Mouse (Mus musculus): ENCODE data around the gene Nol10. TPM values are rescaled to one million over a fixed set of nuclear protein-coding genes. Genes with fewer than 3 reads are reported as not detected.

Nol10 gene
- polyA plus RNA-seq, 1 experiment: 25.5 TPM

DNA sequence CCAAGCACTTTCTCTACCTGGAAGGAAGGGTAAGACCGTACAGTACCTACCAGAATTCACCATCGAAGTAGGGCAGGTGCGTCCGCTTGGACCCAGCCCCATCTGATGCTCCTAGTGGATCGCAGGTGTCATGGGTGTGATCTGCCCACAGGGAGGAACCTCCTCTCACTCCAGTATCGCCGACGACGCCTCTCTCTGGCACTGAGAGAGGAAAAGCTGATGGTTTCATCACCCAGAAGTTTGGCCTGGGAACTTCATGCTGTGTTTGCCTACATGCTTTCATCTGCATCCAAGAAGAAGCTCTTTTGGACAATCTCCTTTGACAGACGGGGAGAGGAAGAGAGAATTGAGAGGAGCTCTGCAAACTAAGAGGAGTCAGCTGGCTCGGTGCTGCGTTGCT lies 129.9 kb downstream of the Nol10 start:
- Histone ChIP-seq H3K4me3 (ENCODE audit: insufficient read depth, low read length) (no peak overlapping the region), H3K4me1 (ENCODE audit: control insufficient read depth, insufficient read depth, low read length) (no peaks in the 10 kb centered on the region), H3K27ac (ENCODE audit: insufficient read depth, low read length) (no peak overlapping the region)
- TF ChIP-seq POLR2A (IDR thresholded peaks at IDR 0.05; ENCODE audit: low read depth, low read length): no peak
- no peak for TF ChIP-seq CTCF (IDR thresholded peaks at IDR 0.05; ENCODE audit: borderline replicate concordance, insufficient read depth, low read length)

DNA sequence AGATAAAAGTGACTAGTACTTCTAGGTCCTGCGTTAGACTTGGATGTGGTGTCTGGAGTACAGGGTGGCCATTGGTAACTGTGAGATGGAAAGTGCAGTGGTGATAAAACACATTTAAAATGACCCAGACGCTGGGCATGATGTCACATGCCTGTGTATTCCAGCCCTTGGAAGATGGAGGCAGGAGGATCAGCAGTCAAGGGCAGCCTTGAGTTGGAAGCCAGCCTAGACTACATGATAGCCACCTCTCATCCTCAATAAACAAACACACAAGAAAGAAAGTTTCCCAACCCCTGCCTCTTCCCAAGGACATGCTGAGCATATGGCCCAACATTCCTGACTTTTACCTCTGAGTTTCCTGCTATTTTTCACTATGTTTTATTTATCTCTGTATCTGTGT lies 130.6 kb downstream of the Nol10 start:
- no peak overlapping the region for H3K4me3 ChIP-seq (ENCODE audit: insufficient read depth, low read length)
- no peaks in the 10 kb centered on the region for H3K4me1 ChIP-seq (ENCODE audit: control insufficient read depth, insufficient read depth, low read length)
- H3K27ac ChIP-seq (ENCODE audit: insufficient read depth, low read length): no peak overlapping the region
- TF ChIP-seq CTCF (IDR thresholded peaks at IDR 0.05; ENCODE audit: borderline replicate concordance, insufficient read depth, low read length) (no peak), POLR2A (IDR thresholded peaks at IDR 0.05; ENCODE audit: low read depth, low read length) (no peak)

Other genes with a start within 250 kb of the Nol10 start
- 0.46 and 0.47 TPM in 2 replicates for gene Kcnf1, start 171.6 kb upstream of the Nol10 start, polyA plus RNA-seq (2011; ENCODE audit: insufficient read length, low read depth, missing spikeins)
- 372 and 380 TPM in 2 replicates for gene Pdia6, start 81.9 kb upstream of the Nol10 start, polyA plus RNA-seq (2011; ENCODE audit: insufficient read length, low read depth, missing spikeins)
- gene Atp6v1c2, start 19.1 kb upstream of the Nol10 start, polyA plus RNA-seq (2011; ENCODE audit: insufficient read length, low read depth, missing spikeins): not detected in 2 replicates
- 278 and 357 TPM in 2 replicates for gene Odc1, start 196.3 kb downstream of the Nol10 start, polyA plus RNA-seq (2011; ENCODE audit: insufficient read length, low read depth, missing spikeins)